Mouse (Mus musculus): Measurements from ENCODE around the gene Ifnk.

The Ifnk gene

DNA sequence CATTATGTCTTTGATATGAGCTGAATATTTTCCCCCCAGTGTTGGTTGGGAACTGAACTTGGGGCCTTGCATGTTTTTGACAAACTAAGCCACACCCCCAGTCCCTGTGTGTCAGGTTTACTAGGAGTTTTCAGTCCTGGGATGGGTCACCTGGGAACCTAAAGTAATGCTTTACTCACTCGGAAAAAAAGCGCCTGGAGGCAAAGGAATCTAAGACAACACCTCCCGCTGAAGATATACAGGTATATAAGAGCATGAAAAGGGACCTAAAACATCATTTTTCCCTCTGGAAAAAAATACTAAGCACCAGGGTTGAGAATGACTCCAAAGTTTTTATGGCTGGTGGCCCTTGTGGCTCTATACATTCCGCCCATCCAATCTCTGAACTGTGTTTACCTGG lies at the start of gene Ifnk:
Gene Ifnk (plus strand): TSS at position 301 of the 400 bp plus-strand sequence.
- no peak for DNase-seq

DNA sequence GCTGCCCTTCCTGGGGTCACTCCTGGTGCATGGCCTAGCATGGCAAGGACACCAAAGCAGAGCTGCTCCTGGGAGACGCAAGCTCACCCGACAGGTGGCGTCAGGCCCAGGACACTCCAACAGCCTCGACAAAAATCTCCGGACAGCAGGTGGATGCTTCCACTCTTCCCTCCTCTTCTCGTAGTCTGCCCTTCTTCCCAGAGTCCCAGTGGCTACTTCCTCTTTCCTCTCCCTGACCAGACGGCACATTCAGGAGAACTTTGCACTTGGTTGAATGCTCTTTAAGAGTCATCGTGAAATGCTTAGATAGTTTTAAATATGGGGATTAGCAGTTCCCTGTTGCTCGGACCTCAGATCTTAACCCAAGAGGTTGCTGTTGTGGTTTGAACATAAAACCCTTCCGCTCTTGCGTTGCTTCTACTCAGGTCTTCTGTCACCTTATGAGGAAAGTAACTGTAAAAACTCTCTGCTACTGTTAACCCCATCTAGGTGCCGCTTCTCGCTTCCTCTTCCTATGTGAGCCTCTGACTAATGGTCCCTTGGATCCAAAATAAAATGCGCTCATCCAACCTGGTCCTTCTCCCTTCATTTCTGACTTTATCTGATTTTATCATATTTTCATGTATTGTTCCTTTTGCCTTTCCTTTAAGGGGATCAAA lies 46.6 kb upstream of the Ifnk start:
- no peak for DNase-seq

DNA sequence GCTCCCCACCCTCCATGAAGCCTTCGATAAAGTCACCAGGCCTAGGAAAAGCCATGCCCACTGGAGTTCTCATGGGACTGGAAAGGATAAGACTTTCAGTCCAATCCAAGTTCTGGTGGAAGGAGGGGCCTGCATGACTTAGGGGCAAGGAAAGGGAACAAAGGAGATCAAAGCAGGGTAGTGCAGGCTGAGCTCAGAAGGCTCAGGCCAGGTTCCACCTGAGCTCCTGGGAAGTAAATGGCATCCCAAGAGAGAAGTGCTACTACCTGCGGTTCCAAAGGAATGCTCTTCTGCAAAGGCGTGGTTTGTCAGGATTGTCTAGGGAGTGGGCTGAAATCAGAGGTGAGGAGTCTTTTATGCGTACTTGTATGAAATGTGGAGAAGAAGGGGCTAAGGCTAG lies 39.4 kb upstream of the Ifnk start:
- no peak for DNase-seq

DNA sequence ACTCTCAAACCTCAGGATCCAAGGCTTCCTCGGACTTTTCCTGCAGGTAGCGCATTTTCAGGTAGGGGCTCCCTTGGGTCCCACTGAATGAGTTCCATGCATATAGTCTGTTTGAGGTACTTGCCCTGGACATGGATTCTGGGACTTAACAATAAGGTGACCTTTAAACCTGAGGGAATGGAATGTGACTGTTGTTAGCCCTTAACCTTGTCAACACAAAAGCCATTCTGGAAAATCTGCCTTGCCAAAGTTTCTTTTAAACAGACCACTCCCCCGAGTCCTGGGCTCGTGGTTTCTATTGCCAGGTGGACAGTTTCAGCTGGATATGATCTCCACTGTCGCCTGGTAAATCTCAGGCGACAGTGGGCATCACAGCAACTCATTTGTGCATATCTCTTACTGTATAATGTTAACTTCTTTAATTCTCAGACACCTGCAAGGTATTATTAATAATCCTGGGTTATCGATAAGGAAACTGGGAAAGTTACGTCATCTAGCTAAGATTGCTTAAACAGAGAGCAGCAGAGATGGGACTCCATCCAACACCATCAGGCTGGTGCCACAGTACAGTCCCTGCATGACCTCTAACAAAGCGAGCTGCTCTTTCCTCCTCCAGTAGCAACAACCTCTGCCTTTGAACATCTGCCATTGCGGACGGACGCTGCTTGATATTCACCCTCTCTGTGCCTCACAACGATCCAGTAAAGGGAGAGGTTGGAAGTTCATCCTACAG lies 38.2 kb upstream of the Ifnk start:
- DNase-seq: no peak

DNA sequence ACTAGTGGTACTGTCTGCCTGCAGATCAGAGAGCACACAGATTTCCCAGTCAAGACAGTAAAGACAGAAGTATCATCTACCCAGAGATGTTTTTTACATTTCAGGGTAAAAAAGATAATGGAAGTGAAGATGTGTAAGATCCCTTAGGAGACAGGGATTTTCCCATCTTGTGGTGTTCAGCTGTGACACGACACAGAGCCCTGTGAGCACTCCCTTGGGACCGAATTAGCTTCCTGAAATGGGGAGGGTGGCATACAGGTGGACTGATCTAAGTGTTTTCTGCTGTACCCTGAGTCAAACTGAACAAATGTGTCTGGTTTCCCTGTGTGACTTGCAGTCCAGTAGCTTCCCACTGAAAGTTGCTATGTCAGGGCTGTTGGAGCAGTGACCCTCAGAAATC lies 36.9 kb upstream of the Ifnk start:
- DNase-seq: no peak

DNA sequence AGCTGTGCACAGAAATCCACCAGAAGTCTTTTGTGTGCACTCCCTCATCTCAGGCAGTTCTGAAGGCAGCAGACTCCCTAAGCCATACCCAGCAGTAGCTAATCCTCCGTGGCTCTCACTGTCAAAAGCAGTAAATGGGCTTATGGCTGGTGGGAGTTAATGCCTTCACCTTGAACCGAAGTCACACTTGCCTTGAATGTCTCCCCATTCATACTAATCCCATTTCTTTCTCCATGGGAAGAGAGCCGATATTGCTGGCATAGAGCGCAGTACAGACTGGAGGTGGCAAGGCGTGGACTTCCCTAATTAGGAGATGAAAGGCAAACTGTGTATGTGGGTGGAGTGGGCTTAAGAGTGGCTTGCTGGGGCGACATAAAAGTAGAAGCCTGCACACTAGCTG lies 35.9 kb upstream of the Ifnk start:
- no peak for DNase-seq

DNA sequence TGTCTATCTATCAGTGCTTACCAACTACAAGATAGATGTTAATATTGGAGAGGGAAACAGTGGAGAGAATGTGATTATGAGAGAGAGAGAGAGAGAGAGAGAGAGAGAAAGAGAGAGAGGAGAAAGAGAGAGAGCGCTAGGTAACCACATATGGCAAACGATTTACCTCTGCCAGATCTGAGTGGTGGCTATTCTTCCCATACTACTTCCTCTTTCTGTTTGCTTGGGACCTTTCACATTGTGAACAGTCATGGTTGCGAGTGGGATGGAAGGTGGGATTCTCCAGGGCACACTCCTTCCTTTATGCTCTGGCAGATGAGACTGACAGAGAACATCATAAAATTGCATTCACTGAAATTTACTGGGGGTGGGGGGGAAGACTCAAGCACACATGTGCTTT lies 34.7 kb upstream of the Ifnk start:
- DNase-seq: no peak

DNA sequence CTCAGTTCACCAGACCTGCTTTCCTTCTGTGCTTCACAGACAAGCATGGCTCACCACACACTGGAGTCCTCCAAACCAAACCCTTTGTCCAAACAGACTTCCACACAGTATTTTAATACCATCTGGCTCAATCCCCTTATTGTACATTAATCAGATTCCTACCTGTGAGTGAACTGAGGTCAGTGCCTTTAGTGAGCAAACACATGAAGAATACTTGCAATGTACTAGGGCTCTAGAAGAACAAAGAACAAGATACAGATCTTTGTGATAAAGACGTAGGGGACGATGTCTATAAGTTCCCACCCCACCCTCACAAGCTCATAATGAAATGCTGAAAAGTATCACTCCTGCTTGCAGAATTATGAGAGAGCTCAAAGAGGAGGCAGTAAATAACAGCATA lies 33.0 kb upstream of the Ifnk start:
- DNase-seq: no peak

DNA sequence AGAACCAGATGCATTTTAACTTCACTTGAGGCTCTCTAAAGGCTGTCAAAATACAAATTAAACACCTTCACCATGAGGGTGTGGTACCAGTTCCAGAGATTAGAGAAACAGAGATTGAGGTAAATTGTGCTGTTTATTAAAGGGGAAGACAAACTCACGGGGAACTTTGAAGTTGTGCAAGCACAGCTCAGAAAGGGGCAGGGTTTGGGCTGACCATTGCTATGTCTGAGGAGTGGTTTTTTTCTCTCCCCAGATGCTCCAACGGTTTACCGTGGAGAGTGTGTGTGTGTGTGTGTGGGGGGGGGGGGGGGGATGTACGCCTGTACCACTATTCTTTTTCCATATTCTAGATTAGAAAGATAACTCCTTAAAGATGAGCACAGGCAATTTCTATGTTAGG lies 31.7 kb upstream of the Ifnk start:
- DNase-seq: no peak

DNA sequence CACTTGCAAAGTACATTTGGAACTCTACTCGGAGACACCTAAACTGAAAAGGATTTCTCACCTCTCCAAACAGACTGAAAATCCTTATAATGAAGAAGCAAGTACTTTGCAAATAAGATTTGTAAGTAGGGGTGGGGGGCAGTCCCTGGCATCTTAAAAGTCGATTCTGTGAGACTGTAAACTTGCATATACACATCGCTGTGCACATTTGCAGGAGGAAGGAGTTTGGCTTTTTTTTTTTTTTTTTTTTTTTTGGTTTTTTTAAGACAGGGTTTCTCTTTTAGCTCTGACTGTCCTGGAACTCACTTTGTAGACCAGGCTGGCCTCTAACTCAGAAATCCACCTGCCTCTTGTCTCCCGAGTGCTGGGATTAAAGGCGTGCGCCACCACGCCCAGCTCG lies 31.3 kb upstream of the Ifnk start:
- DNase-seq: no peak

DNA sequence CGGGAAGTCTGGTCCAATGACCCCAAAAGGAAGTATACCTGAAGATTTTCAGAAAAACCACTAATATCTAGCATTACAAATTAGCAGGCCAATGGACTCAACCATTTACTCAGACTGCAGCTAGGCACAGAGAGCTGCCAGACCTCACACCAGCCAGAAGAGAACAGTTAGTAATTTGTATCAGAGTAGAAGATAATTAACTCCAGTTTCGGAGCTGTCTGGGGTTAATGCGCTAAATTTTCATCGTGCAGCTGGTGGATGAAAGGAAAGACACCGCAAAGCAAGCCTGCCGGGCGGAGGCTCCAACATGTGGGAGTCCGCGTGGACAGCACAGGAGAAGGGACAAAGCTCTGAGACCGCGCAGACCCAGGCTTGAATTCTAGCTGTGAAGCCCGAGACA lies 30.8 kb upstream of the Ifnk start:
- no peak for DNase-seq

DNA sequence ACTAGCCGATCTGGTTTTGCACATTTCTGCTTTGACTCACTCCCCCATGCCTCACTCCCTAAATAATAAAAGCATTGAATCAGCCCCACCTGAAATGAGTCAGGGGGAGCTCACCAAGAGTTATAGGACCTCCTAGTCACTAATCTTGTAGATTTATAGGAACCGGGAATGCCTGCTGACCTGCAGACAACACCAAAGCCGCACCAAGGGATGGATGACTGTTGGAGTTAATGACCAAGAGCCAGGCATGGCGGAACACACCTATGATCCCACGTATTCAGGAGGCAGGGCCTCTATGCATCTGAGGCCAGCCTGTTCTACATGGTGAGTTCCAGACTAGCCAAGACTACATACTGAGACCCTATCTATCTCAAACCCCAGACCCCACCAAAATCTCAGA lies 28.8 kb upstream of the Ifnk start:
- no peak for DNase-seq

DNA sequence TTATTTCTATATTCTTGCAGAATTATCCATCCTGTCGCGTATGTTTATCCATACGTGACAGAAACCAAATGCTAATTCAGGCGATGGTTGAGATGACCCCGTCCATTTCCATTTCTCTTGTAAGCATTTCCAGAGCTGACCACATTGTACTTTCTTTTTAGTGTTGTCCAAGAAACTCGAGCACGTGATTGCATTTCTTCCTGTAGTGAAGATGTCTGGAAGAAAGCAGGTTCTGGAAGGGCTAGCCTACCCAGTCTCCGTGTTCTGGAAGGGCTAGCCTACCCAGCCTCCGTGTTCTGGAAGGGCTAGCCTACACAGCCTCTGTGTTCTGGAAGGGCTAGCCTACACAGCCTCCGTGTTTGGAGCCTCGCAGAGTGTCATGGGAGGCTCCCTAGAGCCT lies 27.8 kb upstream of the Ifnk start:
- DNase-seq: no peak

DNA sequence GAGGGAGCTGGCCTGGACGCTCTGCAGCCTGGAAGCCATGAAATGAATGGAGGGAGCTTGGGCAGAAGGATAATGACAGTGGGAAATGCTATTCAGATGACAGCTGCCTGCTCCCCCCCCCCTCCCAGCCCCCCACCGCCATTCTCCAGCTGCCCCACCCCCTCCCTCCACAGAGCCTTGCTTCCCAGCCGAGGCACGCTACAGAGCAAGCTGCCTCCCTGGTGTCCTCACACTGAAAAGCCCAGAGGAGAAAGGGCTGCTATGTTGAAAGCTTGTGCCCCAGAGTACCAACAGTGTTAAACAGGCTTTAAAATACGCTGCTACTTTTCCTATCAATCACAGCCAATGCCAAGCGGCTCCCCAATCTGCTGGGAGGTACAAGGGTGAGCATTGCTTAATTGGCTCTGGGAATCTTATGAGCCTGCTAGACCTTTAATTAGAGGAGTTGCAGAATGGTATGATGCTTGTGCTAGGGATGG lies 26.5 kb upstream of the Ifnk start:
- DNase-seq: no peak

DNA sequence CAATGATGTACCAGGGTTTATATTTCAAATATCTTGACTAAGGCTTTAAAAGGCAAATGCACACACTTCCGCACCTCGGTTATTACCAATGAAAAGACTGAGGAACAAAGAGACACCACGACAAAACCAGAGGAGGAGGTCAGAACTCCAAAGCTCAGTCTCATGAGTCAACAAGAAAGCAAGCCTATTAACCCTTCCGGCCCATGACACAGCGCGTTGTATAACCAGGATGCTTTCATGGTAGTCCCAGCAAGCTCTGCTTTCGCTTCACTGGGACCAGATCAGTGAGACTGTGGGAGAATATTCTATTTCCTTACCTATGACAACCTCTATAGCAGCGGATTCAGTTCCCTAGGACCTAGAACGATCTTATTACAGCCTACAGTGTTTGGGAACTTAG lies 25.1 kb upstream of the Ifnk start:
- no peak for DNase-seq

DNA sequence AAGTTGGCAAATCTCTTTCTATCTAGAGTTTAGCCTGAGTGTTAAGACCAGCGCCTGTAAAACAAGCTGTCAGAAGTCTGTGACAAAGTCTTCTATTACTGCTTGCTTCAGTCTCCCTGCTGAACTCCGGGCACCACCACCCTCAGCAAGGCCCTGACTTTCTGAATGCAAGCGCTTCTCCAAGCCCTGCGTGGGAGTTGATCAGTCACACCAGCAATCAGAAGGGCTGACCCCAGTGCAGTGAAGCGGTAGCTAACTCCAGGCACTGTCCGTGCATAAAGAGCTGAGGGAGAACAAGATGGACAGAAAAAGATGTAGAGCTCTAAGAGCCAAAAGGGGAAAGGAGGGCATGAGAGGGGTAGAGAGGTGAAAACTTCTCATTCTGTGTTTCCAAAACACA lies 24.1 kb upstream of the Ifnk start:
- DNase-seq: no peak

DNA sequence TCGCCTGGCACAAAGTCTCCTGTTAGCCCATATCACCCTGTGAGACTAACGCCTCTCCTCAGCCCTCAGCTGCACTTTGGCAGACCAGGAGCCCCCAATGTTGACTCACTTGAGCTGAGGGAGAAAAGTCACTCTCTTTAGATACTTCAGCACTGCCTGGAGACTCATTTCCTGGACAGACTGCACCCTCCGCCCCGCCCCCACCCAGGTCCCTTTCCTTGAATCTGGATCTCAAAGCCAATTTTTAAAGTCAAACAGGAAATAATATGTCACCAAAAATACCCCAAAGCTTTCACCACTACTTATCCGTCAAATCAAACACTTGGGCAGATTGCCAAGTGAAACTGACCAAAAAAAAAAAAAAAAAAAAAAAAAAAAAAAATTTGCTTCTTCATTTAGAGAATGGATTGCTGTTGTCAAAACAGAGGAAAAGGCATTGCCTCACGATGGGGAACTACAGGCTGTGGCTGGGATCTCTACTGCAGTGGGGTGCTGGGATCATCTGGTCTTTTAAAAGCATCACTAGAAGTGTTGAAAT lies 21.4 kb upstream of the Ifnk start:
- DNase-seq: peak; percentile 46

DNA sequence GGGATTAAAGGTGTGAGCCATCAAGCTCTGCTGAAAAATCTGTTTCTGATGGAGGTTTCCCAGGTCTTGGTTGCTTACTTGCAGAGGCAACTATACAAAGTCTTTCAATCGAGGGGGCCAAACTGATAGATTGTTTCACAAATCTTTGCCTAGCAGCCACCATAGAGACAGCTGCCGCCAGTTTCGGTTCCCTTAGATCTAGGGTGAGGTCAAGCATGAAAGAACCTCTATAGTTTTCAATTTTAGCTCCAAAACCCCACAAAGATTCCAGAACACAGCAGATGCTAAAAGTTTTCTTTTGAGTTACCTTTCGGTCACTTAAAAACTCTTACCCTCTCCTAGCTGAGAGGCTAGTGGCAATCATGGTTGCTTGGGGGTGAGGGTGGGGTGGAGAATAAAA lies 20.3 kb upstream of the Ifnk start:
- no peak for DNase-seq

DNA sequence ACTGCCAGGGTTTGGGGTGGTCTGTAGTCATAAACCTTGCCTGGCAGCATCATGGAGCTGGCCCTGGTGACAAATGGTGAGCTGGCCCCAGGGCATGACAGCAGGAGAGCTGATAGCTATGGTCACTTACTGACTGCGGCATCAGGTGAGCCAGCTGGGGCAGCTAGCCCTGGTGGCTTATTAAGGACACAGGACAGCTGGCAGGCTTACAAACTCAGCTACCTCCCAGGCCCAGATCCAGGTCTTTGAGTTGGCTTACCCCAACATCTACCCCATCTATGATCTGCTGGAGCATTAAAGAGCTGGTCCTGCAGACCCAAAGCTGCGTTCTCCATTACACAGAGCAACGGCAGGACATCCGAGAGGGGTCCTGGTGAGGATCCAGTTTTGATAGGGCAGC lies 18.4 kb upstream of the Ifnk start:
- DNase-seq: no peak

DNA sequence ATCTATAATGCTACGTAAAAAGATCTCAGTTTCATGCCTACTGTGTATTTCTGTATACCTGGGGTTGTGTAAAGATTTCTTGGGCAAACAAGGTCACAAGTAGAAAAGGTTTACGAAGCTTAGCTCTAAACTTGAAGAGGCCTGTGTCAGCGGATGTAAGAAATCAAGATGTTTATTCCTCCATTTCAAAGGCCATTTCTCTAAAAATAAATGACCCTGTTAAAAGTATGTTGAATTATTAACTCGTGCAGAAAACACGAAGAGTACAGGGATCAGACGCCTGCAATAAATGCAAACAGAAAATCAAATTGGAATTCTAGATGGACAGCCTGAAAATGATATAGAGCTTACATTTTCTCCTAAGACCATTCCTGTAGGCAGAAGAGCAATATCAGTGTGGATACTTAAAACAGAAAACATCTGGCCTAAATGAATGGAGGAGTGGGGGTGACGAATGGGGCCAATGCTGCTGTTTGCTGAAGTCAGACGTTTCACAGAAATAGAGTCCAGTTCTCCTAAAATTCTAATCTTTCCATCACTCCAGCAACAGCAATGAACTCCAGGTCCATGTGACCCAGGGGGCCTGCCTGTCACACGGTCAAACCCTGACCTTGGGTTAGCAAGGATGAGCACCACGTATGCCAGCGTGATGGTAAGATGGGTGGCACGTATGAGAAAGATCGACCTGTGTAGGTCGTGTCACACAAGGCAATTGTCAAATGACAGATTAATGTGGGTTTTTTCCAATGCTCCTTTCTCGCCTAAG lies 16.8 kb upstream of the Ifnk start:
- DNase-seq: no peak

DNA sequence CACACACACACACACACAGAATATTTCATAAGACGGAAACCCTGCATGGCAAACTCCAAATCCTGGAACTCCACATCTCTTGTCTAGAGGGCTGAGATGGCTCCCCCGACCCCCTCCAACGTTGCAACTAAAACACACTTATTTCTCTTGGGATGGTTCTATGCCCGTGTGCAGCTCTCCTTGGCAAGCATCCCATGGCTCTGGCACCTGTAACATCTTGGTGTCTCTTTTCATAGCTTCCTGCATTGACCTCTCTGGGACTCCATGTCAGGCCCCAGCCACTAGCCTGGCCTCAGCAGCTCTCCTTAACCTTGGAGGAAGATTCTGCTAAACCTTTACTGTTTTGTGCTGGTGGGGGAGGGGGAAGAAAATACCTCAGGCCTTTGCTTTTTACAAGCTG lies 16.1 kb upstream of the Ifnk start:
- no peak for DNase-seq

DNA sequence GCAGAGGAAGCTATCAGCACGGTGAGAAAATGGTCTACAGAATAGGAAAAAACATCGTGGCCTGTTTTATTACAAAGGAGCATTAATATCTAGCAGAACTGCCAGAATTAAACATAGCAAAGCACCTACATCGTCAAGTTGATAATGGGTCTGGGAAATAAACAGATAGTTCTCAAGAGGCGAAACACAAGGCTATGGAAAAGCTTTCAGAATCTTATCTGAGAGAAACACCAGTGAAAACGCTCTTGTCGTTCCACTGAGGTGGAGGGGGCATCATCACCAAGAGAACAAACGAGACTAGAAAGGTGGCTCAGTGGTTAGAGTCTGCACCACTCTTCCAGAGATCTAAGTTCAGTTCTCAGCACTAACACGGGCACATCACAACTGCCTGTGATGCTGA lies 14.9 kb upstream of the Ifnk start:
- DNase-seq: no peak

DNA sequence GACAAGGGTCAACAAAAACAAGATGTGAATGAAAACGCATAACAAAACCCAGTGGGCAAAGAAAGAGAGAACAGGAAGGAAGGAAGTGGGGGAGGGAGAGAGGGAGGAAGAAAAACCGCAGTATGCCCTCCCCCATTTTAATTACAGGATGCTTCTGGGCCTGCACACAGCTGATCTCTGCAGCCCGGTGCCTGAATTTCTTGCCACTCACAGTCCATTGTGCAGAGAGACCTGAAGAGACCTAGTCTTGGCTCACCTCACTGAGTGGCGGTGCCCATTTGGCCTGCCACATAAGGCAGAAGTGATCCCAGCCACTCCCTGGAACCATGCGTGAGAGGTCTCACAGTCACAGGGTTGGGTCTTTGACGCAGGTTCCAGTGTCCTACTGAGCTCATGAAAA lies 13.8 kb upstream of the Ifnk start:
- DNase-seq: no peak

DNA sequence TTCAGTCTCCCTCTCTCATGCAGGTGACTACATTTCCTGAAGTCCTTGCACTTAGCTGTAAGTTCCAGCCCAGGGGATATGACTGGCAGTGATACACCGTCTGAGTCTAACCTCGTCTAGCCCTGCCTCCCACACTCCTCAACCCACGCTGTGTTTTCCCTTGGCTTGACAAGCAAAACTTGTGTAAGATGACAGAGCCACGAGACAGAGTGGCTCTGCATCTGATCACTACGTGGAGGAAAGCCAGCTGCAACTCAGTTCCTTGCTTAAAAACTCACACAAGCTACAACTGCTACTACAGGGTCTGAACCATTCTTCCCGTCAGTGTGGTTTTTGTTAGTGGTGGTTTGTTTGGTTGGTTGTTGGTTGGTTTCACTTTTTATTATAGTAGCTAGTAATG lies 11.5 kb upstream of the Ifnk start:
- no peak for DNase-seq
